In the genomic region with DNA sequence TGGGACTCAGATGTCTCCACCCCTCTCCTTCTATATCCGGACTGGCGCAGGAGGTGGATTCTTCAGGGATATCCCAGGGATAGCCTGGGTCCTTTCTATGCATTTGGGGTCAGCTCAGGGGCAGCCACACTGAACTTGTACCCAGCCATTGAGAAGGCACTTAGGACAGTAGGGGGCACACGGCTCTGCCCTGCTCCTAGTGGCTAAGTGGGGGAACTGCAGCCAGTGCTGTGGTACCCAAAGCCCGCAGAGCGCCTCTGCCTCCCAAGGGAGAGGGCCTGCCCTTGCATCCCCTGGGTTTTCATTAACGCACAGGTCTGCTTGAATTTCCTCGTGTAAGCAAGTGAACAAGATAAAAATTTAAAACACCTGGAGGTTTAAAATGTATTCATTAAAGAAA, we compare ENCODE assay signal across 9 mouse cellular contexts.
DNase-seq lines count a peak whose midpoint lies in the region; ATAC-seq and TF ChIP-seq lines count a peak whose summit lies in the region.
"Had no signal": no experiment of that assay in that cellular context is flagged by ENCODE, and none has a peak within 500 bp of the region (broad histone marks: within the 10 kb centered on the region; RNA-seq: fewer than 3 reads in every experiment).

No protein-coding gene starts in this region.

- ATAC-seq in liver, postnatal 0 days: no peak
- ATAC-seq in forebrain, embryonic 12.5 days (ENCODE audit: low FRiP score): no peak
- ATAC-seq in frontal cortex, adult (ENCODE audit: low TSS enrichment): no peak

- H3K27me3 ChIP-seq in liver, postnatal 0 days (ENCODE audit: insufficient read depth, low read length): no peaks in the 10 kb centered on the region
- H3K27me3 ChIP-seq in embryonic facial prominence, embryonic 10.5 days (replicated peaks; ENCODE audit: low read depth, poor library complexity, severe bottlenecking): peaks cover 24% of the 10 kb centered on the region
- no peaks in the 10 kb centered on the region; the same call in 1 of the 2 replicates for H3K27me3 ChIP-seq in forebrain, embryonic 12.5 days

- no peaks in the 10 kb centered on the region for H3K36me3 ChIP-seq in liver, postnatal 0 days (replicated peaks; ENCODE audit: insufficient read depth, low read length)
- no peaks in the 10 kb centered on the region for H3K36me3 ChIP-seq in embryonic facial prominence, embryonic 10.5 days (replicated peaks)
- no peaks in the 10 kb centered on the region for H3K36me3 ChIP-seq in forebrain, embryonic 12.5 days (replicated peaks)

- H3K4me1 ChIP-seq in liver, postnatal 0 days (ENCODE audit: insufficient read depth): no peaks in the 10 kb centered on the region
- H3K4me1 ChIP-seq in embryonic facial prominence, embryonic 10.5 days: peaks cover 51% of the 10 kb centered on the region
- H3K4me1 ChIP-seq in forebrain, embryonic 12.5 days: no peaks in the 10 kb centered on the region

- peak; percentile 72 for TF ChIP-seq CTCF in liver, postnatal 0 days (IDR thresholded peaks at IDR 0.05; ENCODE audit: low read depth)

- TF ChIP-seq EP300 in liver, postnatal 0 days (IDR thresholded peaks at IDR 0.05; ENCODE audit: low read depth): no peak

- no peak overlapping the region for H3K4me3 ChIP-seq in liver, postnatal 0 days (ENCODE audit: low read depth, low read length)
- H3K4me3 ChIP-seq in embryonic facial prominence, embryonic 10.5 days: no peak overlapping the region
- H3K4me3 ChIP-seq in forebrain, embryonic 12.5 days (replicated peaks): no peak overlapping the region

- peak; percentile 34 for DNase-seq in adrenal gland, postnatal 10 days
- no peak for DNase-seq in adrenal gland, postnatal 14 days
- peak; percentile 33 for DNase-seq in liver, postnatal 0 days
- no peak for DNase-seq in liver
- peak; percentile 63 for DNase-seq in embryonic facial prominence, embryonic 10.5 days (ENCODE audit: low spot score)
- DNase-seq in testis, postnatal 10 days (ENCODE audit: low spot score): peak; percentile 62
- DNase-seq: kidney, postnatal 14 days had no signal

- no peaks in the 10 kb centered on the region for H3K9me3 ChIP-seq in liver, postnatal 0 days (ENCODE audit: low read length)
- no peaks in the 10 kb centered on the region for H3K9me3 ChIP-seq in embryonic facial prominence, embryonic 10.5 days
- no peaks in the 10 kb centered on the region for H3K9me3 ChIP-seq in forebrain, embryonic 12.5 days

- no peak overlapping the region for H3K9ac ChIP-seq in liver, postnatal 0 days (replicated peaks)
- H3K9ac ChIP-seq in forebrain, embryonic 12.5 days: no peak overlapping the region

- H3K4me2 ChIP-seq in liver, postnatal 0 days (ENCODE audit: low read depth, low read length): no peak overlapping the region
- no peak overlapping the region for H3K4me2 ChIP-seq in forebrain, embryonic 12.5 days

- 51% methylated on average over 7 of the region's 7 CpGs for WGBS in liver, postnatal 0 days (ENCODE audit: insufficient replicate concordance)
- WGBS in embryonic facial prominence, embryonic 10.5 days: 53% methylated on average over 7 of the region's 7 CpGs
- WGBS in forebrain, embryonic 12.5 days: 67% methylated on average over 7 of the region's 7 CpGs

- no peak overlapping the region for H3K27ac ChIP-seq in liver, postnatal 0 days (ENCODE audit: low read depth)
- H3K27ac ChIP-seq in embryonic facial prominence, embryonic 10.5 days (replicated peaks): 0 out of 2 replicates have a peak overlapping the region, but pooled peaks have one; percentile 14
- H3K27ac ChIP-seq in forebrain, embryonic 12.5 days: no peak overlapping the region

Comparison
In these comparisons a context has a peak if more than half of its experiments do, and no peak if none do; other contexts are left out.
1. DNase-seq: peak in adrenal gland, postnatal 10 days (single experiment), liver, postnatal 0 days (single experiment), embryonic facial prominence, embryonic 10.5 days (single experiment) and testis, postnatal 10 days (single experiment); none in adrenal gland, postnatal 14 days (single experiment) and liver (single experiment).